20 mouse cellular contexts compared by ENCODE assay signal in the genomic region with DNA sequence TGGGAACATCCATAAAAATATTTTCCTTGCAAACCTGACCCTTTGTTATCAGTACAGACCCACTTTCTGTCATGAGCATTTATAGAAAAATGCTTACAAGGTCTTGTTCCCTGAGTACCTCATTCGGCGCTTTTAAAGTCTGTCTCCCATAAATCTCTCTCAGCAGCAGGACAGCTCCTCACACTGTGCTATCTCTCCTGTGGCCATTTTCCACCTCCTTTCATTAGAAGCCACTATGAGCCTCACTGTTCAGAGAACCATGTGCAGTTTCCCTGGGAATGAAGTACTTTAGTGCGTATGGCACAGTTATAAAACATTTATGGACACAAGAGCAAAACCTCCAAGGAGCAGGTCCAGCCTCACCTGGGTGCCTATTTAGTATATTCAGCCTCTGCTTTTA.
DNase-seq lines count a peak whose midpoint lies in the region; ATAC-seq and TF ChIP-seq lines count a peak whose summit lies in the region.
"Had no signal": no experiment of that assay in that cellular context is flagged by ENCODE, and none has a peak within 500 bp of the region (broad histone marks: within the 10 kb centered on the region; RNA-seq: fewer than 3 reads in every experiment).

No protein-coding gene starts in this region.

- no peak overlapping the region for H3K4me3 ChIP-seq in forebrain, embryonic 10.5 days
- no peak overlapping the region for H3K4me3 ChIP-seq in forebrain, embryonic 11.5 days (ENCODE audit: low read depth, low read length)
- no peak overlapping the region for H3K4me3 ChIP-seq in midbrain, embryonic 16.5 days (ENCODE audit: low read depth, low read length)
- no peak overlapping the region for H3K4me3 ChIP-seq in midbrain, embryonic 10.5 days
- H3K4me3 ChIP-seq in hindbrain, embryonic 12.5 days = no peak overlapping the region
- H3K4me3 ChIP-seq in neural tube, embryonic 13.5 days = no peak overlapping the region
- no peak overlapping the region for H3K4me3 ChIP-seq in cerebellum, adult 2 months (replicated peaks; ENCODE audit: insufficient read depth, low read depth, low read length)
- H3K4me3 ChIP-seq: heart, embryonic 15.5 days; midbrain, embryonic 12.5 days had no signal

- no peak overlapping the region for H3K4me2 ChIP-seq in forebrain, embryonic 11.5 days (ENCODE audit: low read depth, low read length, severe bottlenecking)
- no peak overlapping the region for H3K4me2 ChIP-seq in midbrain, embryonic 16.5 days (ENCODE audit: low read length)
- H3K4me2 ChIP-seq in hindbrain, embryonic 12.5 days (replicated peaks) = no peak overlapping the region
- H3K4me2 ChIP-seq in neural tube, embryonic 13.5 days = no peak overlapping the region
- H3K4me2 ChIP-seq: heart, embryonic 15.5 days; midbrain, embryonic 12.5 days had no signal

- DNase-seq in forebrain, embryonic 10.5 days (ENCODE audit: extremely low spot score, low spot score) = no peak
- DNase-seq in forebrain, embryonic 11.5 days (ENCODE audit: low spot score) = no peak
- DNase-seq in midbrain, embryonic 10.5 days (ENCODE audit: low spot score) = no peak
- DNase-seq in cerebellum, adult 2 months = no peak
- DNase-seq in lung, postnatal 36 days = no peak
- DNase-seq: cerebellum, adult 9-10 months; heart, adult 18-20 months; kidney, adult 8-10 months; kidney, postnatal 36 days; liver; liver, postnatal 0 days; lung, postnatal 14 days; right cerebral cortex, postnatal 4 days; thymus, postnatal 36 days had no signal

- no peak overlapping the region for H3K9ac ChIP-seq in forebrain, embryonic 11.5 days (ENCODE audit: low read length)
- H3K9ac ChIP-seq in midbrain, embryonic 16.5 days (ENCODE audit: low read depth, low read length) = no peak overlapping the region; the same call in 1 of the 2 replicates
- no peak overlapping the region for H3K9ac ChIP-seq in hindbrain, embryonic 12.5 days
- no peak overlapping the region for H3K9ac ChIP-seq in neural tube, embryonic 13.5 days
- H3K9ac ChIP-seq: heart, embryonic 15.5 days; liver, postnatal 0 days; midbrain, embryonic 12.5 days had no signal

- ATAC-seq in forebrain, embryonic 11.5 days (replicated peaks; ENCODE audit: low FRiP score) = no peak; the same call in 1 of the 2 replicates
- ATAC-seq in midbrain, embryonic 16.5 days = 0 out of 2 replicates have a peak, but pooled peaks have one; percentile 17
- ATAC-seq in hindbrain, embryonic 12.5 days (ENCODE audit: low FRiP score) = peak; percentile 41; the same call in 1 of the 2 replicates
- ATAC-seq in neural tube, embryonic 13.5 days (ENCODE audit: low read depth) = peak; percentile 90
- ATAC-seq: liver, postnatal 0 days; Patski had no signal

- TF ChIP-seq CTCF in cerebellum, adult 2 months (IDR thresholded peaks at IDR 0.05; ENCODE audit: borderline replicate concordance, insufficient read depth, low read depth, low read length) = no peak

- peaks cover 12% of the 10 kb centered on the region for H3K4me1 ChIP-seq in forebrain, embryonic 10.5 days
- no peaks in the 10 kb centered on the region for H3K4me1 ChIP-seq in forebrain, embryonic 11.5 days (replicated peaks; ENCODE audit: control insufficient read depth, insufficient read depth, low read length)
- H3K4me1 ChIP-seq in midbrain, embryonic 16.5 days (ENCODE audit: control insufficient read depth, insufficient read depth, low read length) = peaks cover 9% of the 10 kb centered on the region
- H3K4me1 ChIP-seq in midbrain, embryonic 10.5 days = peaks cover 7% of the 10 kb centered on the region; the same call in 1 of the 2 replicates
- peaks cover 5% of the 10 kb centered on the region for H3K4me1 ChIP-seq in hindbrain, embryonic 12.5 days
- peaks cover 30% of the 10 kb centered on the region for H3K4me1 ChIP-seq in neural tube, embryonic 13.5 days (replicated peaks)
- H3K4me1 ChIP-seq in cerebellum, adult 2 months (ENCODE audit: control insufficient read depth, insufficient read depth, low read length) = peaks cover 9% of the 10 kb centered on the region; the same call in 1 of the 2 replicates
- H3K4me1 ChIP-seq: heart, embryonic 15.5 days had no signal

- H3K27ac ChIP-seq in forebrain, embryonic 10.5 days = peak overlapping the region; percentile 35; the same call in 1 of the 2 replicates
- H3K27ac ChIP-seq in forebrain, embryonic 11.5 days (ENCODE audit: low read depth, low read length) = no peak overlapping the region
- peak overlapping the region; percentile 32; the same call in 1 of the 2 replicates for H3K27ac ChIP-seq in midbrain, embryonic 16.5 days (ENCODE audit: low read length)
- H3K27ac ChIP-seq in midbrain, embryonic 10.5 days (replicated peaks) = no peak overlapping the region
- H3K27ac ChIP-seq in hindbrain, embryonic 12.5 days = peak overlapping the region; percentile 35; the same call in 1 of the 2 replicates
- peak overlapping the region; percentile 78 for H3K27ac ChIP-seq in neural tube, embryonic 13.5 days (replicated peaks)
- no peak overlapping the region; the same call in 1 of the 2 replicates for H3K27ac ChIP-seq in cerebellum, adult 2 months (ENCODE audit: insufficient read depth, low read length)
- H3K27ac ChIP-seq: heart, embryonic 15.5 days; midbrain, embryonic 12.5 days had no signal

- TF ChIP-seq POLR2A in cerebellum, adult 2 months (IDR thresholded peaks at IDR 0.05; ENCODE audit: borderline replicate concordance, insufficient read depth, low read length) = no peak

- no peaks in the 10 kb centered on the region for H3K36me3 ChIP-seq in forebrain, embryonic 10.5 days (replicated peaks)
- no peaks in the 10 kb centered on the region for H3K36me3 ChIP-seq in forebrain, embryonic 11.5 days (ENCODE audit: control insufficient read depth, insufficient read depth, low read length)
- H3K36me3 ChIP-seq in midbrain, embryonic 16.5 days (ENCODE audit: control insufficient read depth, insufficient read depth, low read length) = no peaks in the 10 kb centered on the region
- H3K36me3 ChIP-seq in midbrain, embryonic 10.5 days = no peaks in the 10 kb centered on the region
- no peaks in the 10 kb centered on the region for H3K36me3 ChIP-seq in hindbrain, embryonic 12.5 days
- no peaks in the 10 kb centered on the region for H3K36me3 ChIP-seq in neural tube, embryonic 13.5 days
- H3K36me3 ChIP-seq: heart, embryonic 15.5 days; midbrain, embryonic 12.5 days had no signal

- 80% methylated on average over 3 of the region's 3 CpGs for WGBS in forebrain, embryonic 10.5 days
- WGBS in forebrain, embryonic 11.5 days = 87% methylated on average over 3 of the region's 3 CpGs
- WGBS in midbrain, embryonic 16.5 days = 62% methylated on average over 3 of the region's 3 CpGs
- 84% methylated on average over 3 of the region's 3 CpGs for WGBS in midbrain, embryonic 10.5 days
- WGBS in hindbrain, embryonic 12.5 days = 64% methylated on average over 3 of the region's 3 CpGs
- WGBS in neural tube, embryonic 13.5 days = 7% methylated on average over 3 of the region's 3 CpGs
- WGBS in cerebellum, adult 2 months = 20% methylated on average over 3 of the region's 3 CpGs

- H3K9me3 ChIP-seq in forebrain, embryonic 10.5 days = no peaks in the 10 kb centered on the region
- H3K9me3 ChIP-seq in forebrain, embryonic 11.5 days (ENCODE audit: control insufficient read depth, low read length) = no peaks in the 10 kb centered on the region
- no peaks in the 10 kb centered on the region for H3K9me3 ChIP-seq in midbrain, embryonic 16.5 days (replicated peaks; ENCODE audit: control insufficient read depth, low read length, poor library complexity, severe bottlenecking)
- H3K9me3 ChIP-seq in midbrain, embryonic 10.5 days (replicated peaks) = no peaks in the 10 kb centered on the region
- no peaks in the 10 kb centered on the region for H3K9me3 ChIP-seq in hindbrain, embryonic 12.5 days (replicated peaks)
- H3K9me3 ChIP-seq in neural tube, embryonic 13.5 days = no peaks in the 10 kb centered on the region
- H3K9me3 ChIP-seq: heart, embryonic 15.5 days; midbrain, embryonic 12.5 days had no signal

- no peaks in the 10 kb centered on the region for H3K27me3 ChIP-seq in forebrain, embryonic 10.5 days (ENCODE audit: poor library complexity, severe bottlenecking)
- H3K27me3 ChIP-seq in forebrain, embryonic 11.5 days (ENCODE audit: control insufficient read depth, insufficient read depth, low read length) = no peaks in the 10 kb centered on the region
- H3K27me3 ChIP-seq in midbrain, embryonic 16.5 days (ENCODE audit: control insufficient read depth, insufficient read depth, low read depth, low read length) = no peaks in the 10 kb centered on the region
- H3K27me3 ChIP-seq in midbrain, embryonic 10.5 days (ENCODE audit: low read depth, poor library complexity, severe bottlenecking) = no peaks in the 10 kb centered on the region
- no peaks in the 10 kb centered on the region for H3K27me3 ChIP-seq in hindbrain, embryonic 12.5 days
- H3K27me3 ChIP-seq in neural tube, embryonic 13.5 days = no peaks in the 10 kb centered on the region
- no peaks in the 10 kb centered on the region for H3K27me3 ChIP-seq in cerebellum, adult 2 months (ENCODE audit: control insufficient read depth, insufficient read depth, low read length)
- H3K27me3 ChIP-seq: heart, embryonic 15.5 days; midbrain, embryonic 12.5 days had no signal

Comparison
In these comparisons a context has a peak if more than half of its experiments do, and no peak if none do; other contexts are left out.
1. H3K27ac ChIP-seq: peak in forebrain, embryonic 10.5 days (single experiment), midbrain, embryonic 16.5 days (single experiment), hindbrain, embryonic 12.5 days (single experiment) and neural tube, embryonic 13.5 days (single experiment); none in forebrain, embryonic 11.5 days (single experiment), midbrain, embryonic 10.5 days (single experiment) and cerebellum, adult 2 months (single experiment).